Mouse (Mus musculus) liver, embryonic 15.5 days (tissue): Measurements from ENCODE around the gene Olfr1122. TPM values are rescaled to one million over a fixed set of nuclear protein-coding genes. Genes with fewer than 3 reads are reported as not detected.

Experiments used
- polyA plus RNA-seq: library from polyadenylated mRNA; unstranded; fragments of >200 nt; fragmentation: Nextera tagmentation; extraction: Ambion mirVana; gene quantifications from 2 replicates; pipeline ENCODE4 v1.2.1, GENCODE M21; 2015

Olfr1122 gene
- polyA plus RNA-seq, 1 experiment from 2014 or later, result not detected

Other genes starting within 250 kb of the Olfr1122 start
- not detected in 2 replicates for gene Olfr1110, start 245.5 kb upstream of the Olfr1122 start, polyA plus RNA-seq
- not detected in 2 replicates for gene Olfr1111, start 233.2 kb upstream of the Olfr1122 start, polyA plus RNA-seq
- gene Olfr1112, start 198.1 kb upstream of the Olfr1122 start, polyA plus RNA-seq, result not detected in 2 replicates
- not detected in 2 replicates for gene Olfr1113, start 176.9 kb upstream of the Olfr1122 start, polyA plus RNA-seq
- not detected in 2 replicates for gene Olfr1115, start 137.8 kb upstream of the Olfr1122 start, polyA plus RNA-seq
- not detected in 2 replicates for gene Olfr1116, start 118.3 kb upstream of the Olfr1122 start, polyA plus RNA-seq
- gene Olfr1118, start 78.3 kb upstream of the Olfr1122 start, polyA plus RNA-seq, result not detected in 2 replicates
- not detected in 2 replicates for gene Olfr1120, start 31.0 kb upstream of the Olfr1122 start, polyA plus RNA-seq
- gene Olfr1121, start 16.0 kb upstream of the Olfr1122 start, polyA plus RNA-seq, result not detected in 2 replicates
- not detected in 2 replicates for gene Olfr1123, start 30.8 kb downstream of the Olfr1122 start, polyA plus RNA-seq
- not detected in 2 replicates for gene Olfr1124, start 44.4 kb downstream of the Olfr1122 start, polyA plus RNA-seq
- not detected in 2 replicates for gene Olfr1126, start 68.1 kb downstream of the Olfr1122 start, polyA plus RNA-seq
- gene Pramel7, start 111.2 kb downstream of the Olfr1122 start, polyA plus RNA-seq, result not detected in 2 replicates
- not detected in 2 replicates for gene Pramel6, start 120.7 kb downstream of the Olfr1122 start, polyA plus RNA-seq
- gene Olfr153, start 145.9 kb downstream of the Olfr1122 start, polyA plus RNA-seq, result not detected in 2 replicates
- gene Olfr1128, start 159.7 kb downstream of the Olfr1122 start, polyA plus RNA-seq, result not detected in 2 replicates
- not detected in 2 replicates for gene Olfr1129, start 188.1 kb downstream of the Olfr1122 start, polyA plus RNA-seq
- gene Olfr1130, start 220.4 kb downstream of the Olfr1122 start, polyA plus RNA-seq, result not detected in 2 replicates
- not detected in 2 replicates for gene Olfr1131, start 241.3 kb downstream of the Olfr1122 start, polyA plus RNA-seq